In genomic region chr9:24508880-24509279, GRCm38 (mm10) we compare ENCODE assay signal across 17 mouse cellular contexts.
"Had no signal": no experiment of that assay in that cellular context is flagged by ENCODE, and none has a peak within 500 bp of the region (broad histone marks: within the 10 kb centered on the region; RNA-seq: fewer than 3 reads in every experiment).

No protein-coding gene starts in this region.

- H3K27ac ChIP-seq: neural tube, embryonic 12.5 days; neural tube, embryonic 13.5 days; neural tube, embryonic 15.5 days; stomach, embryonic 15.5 days; stomach, postnatal 0 days had no signal

- H3K27me3 ChIP-seq: neural tube, embryonic 12.5 days; neural tube, embryonic 13.5 days; neural tube, embryonic 15.5 days; stomach, embryonic 15.5 days had no signal

- H3K9me3 ChIP-seq: neural tube, embryonic 12.5 days; neural tube, embryonic 13.5 days; neural tube, embryonic 15.5 days; stomach, embryonic 15.5 days had no signal

- H3K4me2 ChIP-seq: neural tube, embryonic 12.5 days; neural tube, embryonic 13.5 days; neural tube, embryonic 15.5 days; stomach, embryonic 15.5 days had no signal

- H3K36me3 ChIP-seq: neural tube, embryonic 12.5 days; neural tube, embryonic 13.5 days; neural tube, embryonic 15.5 days; stomach, embryonic 15.5 days had no signal

- DNase-seq: retina, postnatal 1 day; right cerebral cortex, adult 18-20 months; right cerebral cortex, postnatal 14 days; right cerebral cortex, postnatal 25 days; right cerebral cortex, postnatal 4 days; spleen, adult 18-20 months; thymus, adult 18-20 months; thymus, adult 2 months; thymus, postnatal 14 days; thymus, postnatal 25 days; thymus, postnatal 36 days; thymus, postnatal 4 days had no signal

- H3K4me1 ChIP-seq: neural tube, embryonic 12.5 days; neural tube, embryonic 15.5 days; stomach, embryonic 15.5 days had no signal

- H3K4me3 ChIP-seq: neural tube, embryonic 12.5 days; neural tube, embryonic 13.5 days; neural tube, embryonic 15.5 days; stomach, embryonic 15.5 days had no signal

- H3K9ac ChIP-seq: neural tube, embryonic 12.5 days; neural tube, embryonic 13.5 days; neural tube, embryonic 15.5 days; stomach, embryonic 15.5 days had no signal
